Mouse (Mus musculus) intestine, embryonic 15.5 days (tissue): Measurements from ENCODE around the gene Egr2. TPM values are rescaled to one million over a fixed set of nuclear protein-coding genes. Genes with fewer than 3 reads are reported as not detected.

Experiments used
- ATAC-seq: fragments of 200-750 bp; cut with Nextera tagmentation; 2 replicates; pipeline ENCODE4 v1.8.0; 2017; ENCODE audit warnings: moderate TSS enrichment, moderate library complexity
- H3K27ac ChIP-seq: fragments of 300-500 bp; sonication (generic); 2 replicates; pipeline ENCODE4 v1.5.1; 2015; ENCODE audit warnings: mild to moderate bottlenecking, inconsistent platforms
- H3K27me3 ChIP-seq: fragments of 300-500 bp; sonication (generic); replicated peaks from 2 replicates; pipeline ENCODE4 v1.6.1; 2015; ENCODE audit warnings: inconsistent platforms
- H3K36me3 ChIP-seq: fragments of 300-500 bp; sonication (generic); 2 replicates; pipeline ENCODE4 v1.6.1; 2015; ENCODE audit warnings: inconsistent platforms
- H3K4me1 ChIP-seq: fragments of 300-500 bp; sonication (generic); replicated peaks from 2 replicates; pipeline ENCODE4 v1.6.1; 2015; ENCODE audit warnings: inconsistent platforms
- H3K4me2 ChIP-seq: fragments of 300-500 bp; sonication (generic); replicated peaks from 2 replicates; pipeline ENCODE4 v1.6.1; 2015; ENCODE audit warnings: mild to moderate bottlenecking, inconsistent platforms
- H3K4me3 ChIP-seq: fragments of 300-500 bp; sonication (generic); replicated peaks from 2 replicates; pipeline ENCODE4 v1.5.1; 2015; ENCODE audit warnings: inconsistent platforms
- H3K9ac ChIP-seq: fragments of 300-500 bp; sonication (generic); 2 replicates; pipeline ENCODE4 v1.6.1; 2015; ENCODE audit warnings: inconsistent platforms
- H3K9me3 ChIP-seq: fragments of 300-500 bp; sonication (generic); 2 replicates; pipeline ENCODE4 v1.6.1; 2016; ENCODE audit warnings: inconsistent platforms
- WGBS: fragments of 180-500 bp; shearing (Covaris S2); methylation state at CpG from one replicate; pipeline ENCODE4 v1.1.7; 2015; 5-methylcytosine and 5-hydroxymethylcytosine counted together
- polyA plus RNA-seq: library from polyadenylated mRNA; unstranded; fragments of >200 nt; fragmentation: Nextera tagmentation; extraction: Ambion mirVana; gene quantifications from 2 replicates; pipeline ENCODE4 v1.2.1, GENCODE M21; 2015

Egr2 gene
- polyA plus RNA-seq, 1 experiment from 2014 or later: 0.26 TPM

DNA sequence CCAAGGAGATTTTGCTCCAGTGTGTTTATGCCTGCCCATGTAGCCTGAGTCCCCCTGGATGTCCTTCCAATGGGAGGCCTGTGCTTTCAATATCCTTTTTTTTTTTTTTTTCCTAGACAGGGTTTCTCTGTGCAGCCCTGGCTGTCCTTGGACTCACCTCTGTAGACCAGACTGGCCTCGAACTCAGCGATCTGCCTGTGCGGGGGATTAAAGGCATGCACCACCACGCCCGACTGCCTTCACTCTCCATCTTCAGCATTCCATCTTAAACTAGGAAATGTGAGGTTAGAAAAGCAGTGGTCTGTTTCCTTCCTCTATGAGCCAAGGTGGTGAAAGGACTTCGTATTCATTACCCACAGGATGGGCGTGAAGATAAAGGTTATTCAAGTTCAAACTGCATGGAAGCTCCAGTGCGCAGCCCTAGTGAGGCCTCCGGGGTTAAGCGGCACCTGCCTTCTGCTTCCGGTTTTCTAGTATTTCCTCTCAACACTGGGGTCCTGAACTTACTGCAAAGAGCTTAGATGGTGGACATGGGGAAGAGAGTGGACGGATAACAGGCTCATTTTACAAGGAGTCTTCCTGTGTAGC lies 46.5 kb downstream of the Egr2 start:
- Histone ChIP-seq H3K4me1 (no peaks in the 10 kb centered on the region), H3K4me2 (no peak overlapping the region), H3K27ac (no peak overlapping the region), H3K27me3 (no peaks in the 10 kb centered on the region), H3K9ac (no peak overlapping the region), H3K36me3 (no peaks in the 10 kb centered on the region), H3K9me3 (no peaks in the 10 kb centered on the region), H3K4me3 (no peak overlapping the region)
- no peak for ATAC-seq
- WGBS: 73% methylated on average over 12 of the region's 12 CpGs

DNA sequence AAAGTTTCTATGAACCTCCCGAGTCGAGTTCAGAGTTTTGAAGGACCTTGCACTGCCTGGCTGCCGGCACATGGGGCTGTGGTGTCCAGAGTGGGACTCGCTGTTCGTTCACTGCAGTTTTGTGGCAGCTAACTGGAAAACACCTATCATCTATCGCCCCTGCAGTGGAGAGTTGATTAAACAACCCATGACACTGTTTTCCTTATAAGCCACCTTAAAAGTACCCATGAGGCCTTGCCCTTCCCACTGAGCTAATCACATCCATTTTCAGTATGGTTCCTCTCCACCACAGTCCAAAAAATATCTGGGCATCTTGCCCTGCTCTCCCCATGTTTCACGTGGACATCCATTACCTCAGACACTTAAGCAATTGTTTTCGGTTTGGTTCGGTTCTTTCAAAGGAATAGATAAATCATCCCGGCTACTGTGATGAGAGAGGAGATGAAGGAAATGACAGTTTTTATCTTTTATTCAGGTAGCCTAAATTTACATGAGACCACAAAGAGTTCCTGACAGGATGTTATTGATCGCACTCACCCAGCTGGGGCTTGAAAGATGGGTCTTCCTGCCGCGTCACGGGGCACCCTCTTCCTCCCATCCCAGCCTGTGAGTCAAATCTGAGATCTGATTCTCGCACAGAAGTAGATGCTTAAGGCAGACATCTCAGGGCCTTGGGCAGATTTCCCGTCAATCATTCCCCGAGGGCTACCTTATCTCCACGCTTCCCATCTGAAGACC lies 50.8 kb downstream of the Egr2 start:
- no peaks in the 10 kb centered on the region for H3K4me1 ChIP-seq
- no peak overlapping the region for H3K4me2 ChIP-seq
- H3K27ac ChIP-seq: no peak overlapping the region
- no peaks in the 10 kb centered on the region for H3K36me3 ChIP-seq
- H3K27me3 ChIP-seq: no peaks in the 10 kb centered on the region
- 86% methylated on average over 18 of the region's 18 CpGs for WGBS
- no peak overlapping the region for H3K9ac ChIP-seq
- H3K4me3 ChIP-seq: no peak overlapping the region
- ATAC-seq: no peak
- H3K9me3 ChIP-seq: no peaks in the 10 kb centered on the region

Other genes starting within 250 kb of the Egr2 start
- 50.9 and 54.6 TPM in 2 replicates for gene Ado, start 13.5 kb downstream of the Egr2 start, polyA plus RNA-seq